Mouse (Mus musculus): ENCODE data around the gene Pdzd2. TPM values are rescaled to one million over a fixed set of nuclear protein-coding genes. Genes with fewer than 3 reads are reported as not detected.

Gene Pdzd2
- polyA plus RNA-seq, 2 experiments from 2014 or later: 0.08 to 0.63 TPM

- ATAC-seq: no peak
Measured at GRCm38 (mm10) chr15:12425049-12425627, 314.6 kb downstream of the Pdzd2 start.

- peak; percentile 97 for ATAC-seq
Measured at GRCm38 (mm10) chr15:12424187-12424586, 315.5 kb downstream of the Pdzd2 start.

- ATAC-seq: no peak
Measured at GRCm38 (mm10) chr15:12420915-12421314, 318.8 kb downstream of the Pdzd2 start.

- no peak for ATAC-seq
Measured at GRCm38 (mm10) chr15:12420376-12420775, 319.3 kb downstream of the Pdzd2 start.

- ATAC-seq: no peak
Measured at GRCm38 (mm10) chr15:12419446-12419845, 320.3 kb downstream of the Pdzd2 start.

GRCm38 (mm10) chr15:12415536-12416200 is 324.1 kb downstream of the Pdzd2 start:
- ATAC-seq: no peak

- ATAC-seq: no peak
Measured at GRCm38 (mm10) chr15:12414696-12415095, 325.0 kb downstream of the Pdzd2 start.

- no peak for ATAC-seq
Measured at GRCm38 (mm10) chr15:12408205-12408604, 331.5 kb downstream of the Pdzd2 start.

- ATAC-seq: no peak
Measured at GRCm38 (mm10) chr15:12405592-12405991, 334.1 kb downstream of the Pdzd2 start.

GRCm38 (mm10) chr15:12397032-12397431 is 342.7 kb downstream of the Pdzd2 start:
- ATAC-seq: no peak

GRCm38 (mm10) chr15:12394758-12395157 is 345.0 kb downstream of the Pdzd2 start:
- ATAC-seq: no peak

- no peak for ATAC-seq
Measured at GRCm38 (mm10) chr15:12388726-12389489, 350.8 kb downstream of the Pdzd2 start.

- ATAC-seq: no peak
Measured at GRCm38 (mm10) chr15:12384679-12385078, 355.0 kb downstream of the Pdzd2 start.

GRCm38 (mm10) chr15:12380548-12380947 is 359.2 kb downstream of the Pdzd2 start:
- peak; percentile 76 for ATAC-seq

GRCm38 (mm10) chr15:12380057-12380456 is 359.7 kb downstream of the Pdzd2 start:
- no peak for ATAC-seq

GRCm38 (mm10) chr15:12377800-12378199 is 361.9 kb downstream of the Pdzd2 start:
- ATAC-seq: no peak

- ATAC-seq: no peak
Measured at GRCm38 (mm10) chr15:12376491-12377069, 363.1 kb downstream of the Pdzd2 start.

GRCm38 (mm10) chr15:12375641-12376311 is 363.9 kb downstream of the Pdzd2 start:
- ATAC-seq: peak; percentile 90

- no peak for ATAC-seq
Measured at GRCm38 (mm10) chr15:12374916-12375315, 364.8 kb downstream of the Pdzd2 start.

GRCm38 (mm10) chr15:12373918-12374317 is 365.8 kb downstream of the Pdzd2 start:
- ATAC-seq: no peak

GRCm38 (mm10) chr15:12373496-12373895 is 366.2 kb downstream of the Pdzd2 start:
- no peak for ATAC-seq

- ATAC-seq: peak; percentile 76
Measured at GRCm38 (mm10) chr15:12371183-12371582, 368.5 kb downstream of the Pdzd2 start.

- no peak for ATAC-seq
Measured at GRCm38 (mm10) chr15:12370096-12370495, 369.6 kb downstream of the Pdzd2 start.
